Mouse (Mus musculus): ENCODE results near the gene Mecp2. TPM values are rescaled to one million over a fixed set of nuclear protein-coding genes. Genes with fewer than 3 reads are reported as not detected.
A peak's percentile ranks its signal among the peaks of the same experiment; 100 is the strongest.

Gene Mecp2
- total RNA-seq, 1 experiment from 2014 or later, result 20.2 TPM

- no peak for ATAC-seq (replicated peaks in 1 of 2; ENCODE audit: insufficient read depth in 1 of 2, low FRiP score in 2 of 2, low TSS enrichment in 1 of 2, low read depth in 1 of 2, poor library complexity in 2 of 2, severe bottlenecking in 2 of 2)
Measured at GRCm38 (mm10) chrX:74030000-74030399, 105.2 kb downstream of the Mecp2 start.

GRCm38 (mm10) chrX:74023188-74024049 is 111.7 kb downstream of the Mecp2 start, which contains the start of gene Irak1:
Irak1 (minus strand) TSS chrX:74023918.
- ATAC-seq (replicated peaks in 1 of 2; ENCODE audit: insufficient read depth in 1 of 2, low FRiP score in 2 of 2, low TSS enrichment in 1 of 2, low read depth in 1 of 2, poor library complexity in 2 of 2, severe bottlenecking in 2 of 2), result peak; percentile 87 to 90

- peak in 1 of 2 experiments; percentile 16; a peak in 1 of 4 replicates for ATAC-seq (replicated peaks in 1 of 2; ENCODE audit: insufficient read depth in 1 of 2, low FRiP score in 2 of 2, low TSS enrichment in 1 of 2, low read depth in 1 of 2, poor library complexity in 2 of 2, severe bottlenecking in 2 of 2)
Measured at GRCm38 (mm10) chrX:74022795-74023187, 112.4 kb downstream of the Mecp2 start.

GRCm38 (mm10) chrX:74014597-74014996 is 120.6 kb downstream of the Mecp2 start:
- no peak for ATAC-seq (replicated peaks in 1 of 2; ENCODE audit: insufficient read depth in 1 of 2, low FRiP score in 2 of 2, low TSS enrichment in 1 of 2, low read depth in 1 of 2, poor library complexity in 2 of 2, severe bottlenecking in 2 of 2)

- no peak for ATAC-seq (replicated peaks in 1 of 2; ENCODE audit: insufficient read depth in 1 of 2, low FRiP score in 2 of 2, low TSS enrichment in 1 of 2, low read depth in 1 of 2, poor library complexity in 2 of 2, severe bottlenecking in 2 of 2)
Measured at GRCm38 (mm10) chrX:74008063-74008462, 127.1 kb downstream of the Mecp2 start.

DNA sequence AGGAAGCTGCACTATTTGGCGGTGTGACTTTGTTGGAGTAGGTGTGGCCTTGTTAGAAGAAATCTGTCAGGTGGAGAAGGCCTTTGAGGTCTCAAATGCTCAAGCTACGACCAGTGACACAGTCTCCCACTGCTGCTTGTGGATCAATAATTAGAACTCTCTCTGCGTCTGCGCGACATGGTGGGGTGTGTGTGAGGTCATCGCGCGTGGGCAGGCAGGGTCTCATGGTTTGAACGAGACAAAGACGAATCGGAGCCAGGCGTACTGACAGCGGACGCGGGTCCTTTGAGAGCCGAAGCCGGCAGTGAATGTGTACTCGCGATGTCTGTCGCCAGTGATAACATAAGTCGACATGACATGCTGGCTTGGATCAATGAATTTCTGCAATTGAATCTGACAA is 128.8 kb downstream of the Mecp2 start:
- no peak for ATAC-seq (replicated peaks in 1 of 2; ENCODE audit: insufficient read depth in 1 of 2, low FRiP score in 2 of 2, low TSS enrichment in 1 of 2, low read depth in 1 of 2, poor library complexity in 2 of 2, severe bottlenecking in 2 of 2)

- ATAC-seq (replicated peaks in 1 of 2; ENCODE audit: insufficient read depth in 1 of 2, low FRiP score in 2 of 2, low TSS enrichment in 1 of 2, low read depth in 1 of 2, poor library complexity in 2 of 2, severe bottlenecking in 2 of 2), result 0 out of 4 replicates have a peak, but pooled peaks of 1 of the 2 experiments have one; percentile 37
Measured at GRCm38 (mm10) chrX:74003644-74004043, 131.5 kb downstream of the Mecp2 start.

GRCm38 (mm10) chrX:74001024-74001423 is 134.1 kb downstream of the Mecp2 start:
- ATAC-seq (replicated peaks in 1 of 2; ENCODE audit: insufficient read depth in 1 of 2, low FRiP score in 2 of 2, low TSS enrichment in 1 of 2, low read depth in 1 of 2, poor library complexity in 2 of 2, severe bottlenecking in 2 of 2), result no peak

GRCm38 (mm10) chrX:73998911-73999869 is 136.0 kb downstream of the Mecp2 start:
- ATAC-seq (replicated peaks in 1 of 2; ENCODE audit: insufficient read depth in 1 of 2, low FRiP score in 2 of 2, low TSS enrichment in 1 of 2, low read depth in 1 of 2, poor library complexity in 2 of 2, severe bottlenecking in 2 of 2), result peak; percentile 83

DNA sequence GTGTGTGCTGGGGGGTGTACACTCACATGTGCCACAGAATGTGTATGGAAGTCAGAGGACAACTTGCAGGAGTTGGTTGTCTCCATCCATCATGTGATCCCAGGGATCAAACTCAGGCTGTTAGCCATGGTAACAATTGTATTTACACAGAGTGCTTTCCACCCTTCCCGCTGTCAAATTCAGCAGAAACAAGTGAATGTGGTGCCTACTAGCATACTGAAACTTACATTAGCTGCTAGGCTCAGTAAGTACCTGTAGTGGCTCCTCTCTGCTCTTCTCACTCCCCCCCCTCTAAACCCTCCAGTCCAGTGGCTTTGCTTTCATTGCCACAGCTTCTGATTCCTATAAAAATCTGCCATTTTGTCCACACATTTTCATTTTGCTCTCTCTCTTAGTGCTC is 157.4 kb downstream of the Mecp2 start:
- ATAC-seq (replicated peaks in 1 of 2; ENCODE audit: insufficient read depth in 1 of 2, low FRiP score in 2 of 2, low TSS enrichment in 1 of 2, low read depth in 1 of 2, poor library complexity in 2 of 2, severe bottlenecking in 2 of 2), result no peak

Other genes with a start within 250 kb of the Mecp2 start
- 0.13 and 0.15 TPM in 2 replicates for gene Avpr2, start 243.3 kb downstream of the Mecp2 start, total RNA-seq (2017)
- gene L1cam, start 239.3 kb downstream of the Mecp2 start, total RNA-seq (2017), result 1.6 TPM in 1 of 2 replicates, not detected in the other
- 46.5 and 80.0 TPM in 2 replicates for gene Arhgap4, start 213.5 kb downstream of the Mecp2 start, total RNA-seq (2017)
- 130 and 136 TPM in 2 replicates for gene Naa10, start 213.4 kb downstream of the Mecp2 start, total RNA-seq (2017)
- 13.2 and 53.8 TPM in 2 replicates for gene Renbp, start 204.5 kb downstream of the Mecp2 start, total RNA-seq (2017)
- gene Hcfc1, start 169.0 kb downstream of the Mecp2 start, total RNA-seq (2017), result 48.1 and 53.6 TPM in 2 replicates
- gene Irak1, start 111.4 kb downstream of the Mecp2 start, total RNA-seq (2017), result 60.8 and 66.2 TPM in 2 replicates
- gene Opn1mw, start 7.9 kb downstream of the Mecp2 start, total RNA-seq (2017), result not detected in 2 replicates
- gene Tex28, start 32.5 kb upstream of the Mecp2 start, total RNA-seq (2017), result not detected in 2 replicates
- gene Tktl1, start 41.9 kb upstream of the Mecp2 start, total RNA-seq (2017), result 0.50 and 0.56 TPM in 2 replicates
- 446 and 476 TPM in 2 replicates for gene Flna, start 114.5 kb upstream of the Mecp2 start, total RNA-seq (2017)
- 83.7 and 99.9 TPM in 2 replicates for gene Emd, start 119.3 kb upstream of the Mecp2 start, total RNA-seq (2017)
- 1,106 and 1,575 TPM in 2 replicates for gene Rpl10, start 135.4 kb upstream of the Mecp2 start, total RNA-seq (2017)
- gene Taz, start 146.5 kb upstream of the Mecp2 start, total RNA-seq (2017), result 29.6 and 50.0 TPM in 2 replicates
- 18.4 and 28.7 TPM in 2 replicates for gene Dnase1l1, start 147.0 kb upstream of the Mecp2 start, total RNA-seq (2017)
- gene Atp6ap1, start 161.7 kb upstream of the Mecp2 start, total RNA-seq (2017), result 156 and 166 TPM in 2 replicates
- gene Gdi1, start 169.6 kb upstream of the Mecp2 start, total RNA-seq (2017), result 34.8 and 61.8 TPM in 2 replicates
- 36.0 and 53.9 TPM in 2 replicates for gene Fam50a, start 177.7 kb upstream of the Mecp2 start, total RNA-seq (2017)
- gene Plxna3, start 193.7 kb upstream of the Mecp2 start, total RNA-seq (2017), result 6.0 and 6.2 TPM in 2 replicates
- gene Lage3, start 218.3 kb upstream of the Mecp2 start, total RNA-seq (2017), result 19.5 and 34.1 TPM in 2 replicates
- gene Ubl4a, start 237.9 kb upstream of the Mecp2 start, total RNA-seq (2017), result 20.8 and 25.7 TPM in 2 replicates
- 9.7 and 11.3 TPM in 2 replicates for gene Slc10a3, start 238.0 kb upstream of the Mecp2 start, total RNA-seq (2017)